Mouse (Mus musculus) heart, embryonic 15.5 days (tissue): ENCODE measurements around the gene Irak1. TPM values are rescaled to one million over a fixed set of nuclear protein-coding genes. Genes with fewer than 3 reads are reported as not detected.
A peak's percentile ranks its signal among the peaks of the same experiment; 100 is the strongest.

ENCODE experiments used
- ATAC-seq: fragments of 200-750 bp; cut with Nextera tagmentation; replicated peaks from 2 replicates; pipeline ENCODE4 v1.8.0; 2017; ENCODE audit warnings: low read depth, moderate TSS enrichment; ENCODE audit not compliant: insufficient number of reproducible peaks, insufficient read depth, low FRiP score
- H3K27ac ChIP-seq: fragments of 300-500 bp; sonication (generic); 2 replicates; pipeline ENCODE4 v1.5.1; 2015; ENCODE audit warnings: mild to moderate bottlenecking, inconsistent platforms
- H3K27me3 ChIP-seq: fragments of 300-500 bp; sonication (generic); 2 replicates; pipeline ENCODE4 v1.6.1; 2015; ENCODE audit warnings: inconsistent platforms
- H3K36me3 ChIP-seq: fragments of 300-500 bp; sonication (generic); 2 replicates; pipeline ENCODE4 v1.6.1; 2015; ENCODE audit warnings: mild to moderate bottlenecking, inconsistent platforms
- H3K4me1 ChIP-seq: fragments of 300-500 bp; sonication (generic); replicated peaks from 2 replicates; pipeline ENCODE4 v1.6.1; 2015; ENCODE audit warnings: inconsistent platforms
- H3K4me2 ChIP-seq: fragments of 300-500 bp; sonication (generic); 2 replicates; pipeline ENCODE4 v1.6.1; 2015; ENCODE audit warnings: inconsistent platforms, mild to moderate bottlenecking, moderate library complexity
- H3K4me3 ChIP-seq: fragments of 300-500 bp; sonication (generic); 2 replicates; pipeline ENCODE4 v1.5.1; 2015; ENCODE audit warnings: mild to moderate bottlenecking, inconsistent platforms
- H3K9ac ChIP-seq: fragments of 300-500 bp; sonication (generic); 2 replicates; pipeline ENCODE4 v1.6.1; 2015; ENCODE audit warnings: mild to moderate bottlenecking, inconsistent platforms
- H3K9me3 ChIP-seq: fragments of 300-500 bp; sonication (generic); replicated peaks from 2 replicates; pipeline ENCODE4 v1.6.1; 2016; ENCODE audit warnings: inconsistent platforms
- WGBS: fragments of 180-500 bp; shearing (Covaris S2); methylation state at CpG from one replicate; pipeline ENCODE4 v1.1.7; 2015; ENCODE audit warnings: mixed read lengths; 5-methylcytosine and 5-hydroxymethylcytosine counted together
- polyA plus RNA-seq: library from polyadenylated mRNA; unstranded; fragments of >200 nt; fragmentation: Nextera tagmentation; extraction: Ambion mirVana; gene quantifications from 2 replicates; pipeline ENCODE4 v1.2.1, GENCODE M21; 2015

Gene Irak1
- 41.4 and 57.9 TPM in 2 replicates for polyA plus RNA-seq

- H3K4me3 ChIP-seq, result peak within 1 kb of the TSS; percentile 71
Observed at GRCm38 (mm10) chrX:74023188-74024049, at the start of gene Irak1. Irak1 (minus strand) TSS chrX:74023918.

DNA sequence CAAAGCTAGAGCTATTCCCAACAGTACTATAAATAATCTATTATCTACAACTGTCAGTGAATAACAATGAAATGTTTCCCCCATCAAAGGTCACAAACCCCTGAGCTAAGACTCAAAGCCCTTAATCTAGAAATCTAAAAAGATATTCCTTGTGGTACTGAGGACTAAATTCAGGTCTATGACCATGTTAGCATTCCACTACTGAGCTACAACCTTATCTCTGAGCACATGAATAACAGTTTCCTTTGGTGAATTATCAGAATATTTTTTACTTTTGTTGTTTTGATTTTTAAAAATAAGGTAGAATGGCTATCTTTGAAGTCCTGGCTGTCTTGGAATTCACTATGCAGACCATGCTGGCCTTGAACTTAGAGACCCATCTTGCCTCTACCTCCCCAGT lies 47.1 kb upstream of the Irak1 start:
- Histone ChIP-seq H3K9me3 (no peaks in the 10 kb centered on the region), H3K4me1 (no peaks in the 10 kb centered on the region), H3K36me3 (no peaks in the 10 kb centered on the region), H3K4me3 (no peak overlapping the region), H3K9ac (no peak overlapping the region), H3K4me2 (no peak overlapping the region), H3K27ac (no peak overlapping the region), H3K27me3 (no peaks in the 10 kb centered on the region)
- ATAC-seq, result no peak

More at GRCm38 (mm10) chrX:74023188-74024049, at the start of gene Irak1:
- Histone ChIP-seq H3K27me3 (no peaks in the 10 kb centered on the region), H3K27ac (peak within 1 kb of the TSS; percentile 83), H3K9ac (peak within 1 kb of the TSS; percentile 71), H3K4me2 (peak within 1 kb of the TSS; percentile 68), H3K36me3 (no peaks in the 10 kb centered on the region), H3K9me3 (no peaks in the 10 kb centered on the region), H3K4me1 (peaks cover 7% of the 10 kb centered on the region)
- WGBS, result 15% methylated on average over 59 of the region's 72 CpGs
- peak; percentile 89 for ATAC-seq

GRCm38 (mm10) chrX:74067891-74068290 lies 44.2 kb upstream of the Irak1 start:
- WGBS, result 54% methylated on average over 9 of the region's 9 CpGs
- 0 out of 2 replicates have a peak, but pooled peaks have one; percentile 50 for ATAC-seq

GRCm38 (mm10) chrX:74045107-74045506 lies 21.4 kb upstream of the Irak1 start:
- H3K27ac ChIP-seq, result no peak overlapping the region
- no peak for ATAC-seq
- no peaks in the 10 kb centered on the region for H3K36me3 ChIP-seq
- H3K4me3 ChIP-seq, result no peak overlapping the region
- no peaks in the 10 kb centered on the region for H3K27me3 ChIP-seq
- H3K4me2 ChIP-seq, result no peak overlapping the region
- no peak overlapping the region for H3K9ac ChIP-seq
- peaks cover 4% of the 10 kb centered on the region for H3K4me1 ChIP-seq
- no peaks in the 10 kb centered on the region for H3K9me3 ChIP-seq
- 19% methylated on average over 1 of the region's 1 CpGs for WGBS

More at GRCm38 (mm10) chrX:74067891-74068290, 44.2 kb upstream of the Irak1 start:
- Histone ChIP-seq H3K9ac (no peak overlapping the region), H3K4me1 (no peaks in the 10 kb centered on the region), H3K36me3 (no peaks in the 10 kb centered on the region), H3K4me3 (no peak overlapping the region), H3K27ac (peak overlapping the region; percentile 37; the same call in 1 of the 2 replicates), H3K27me3 (no peaks in the 10 kb centered on the region), H3K4me2 (no peak overlapping the region), H3K9me3 (no peaks in the 10 kb centered on the region)

DNA sequence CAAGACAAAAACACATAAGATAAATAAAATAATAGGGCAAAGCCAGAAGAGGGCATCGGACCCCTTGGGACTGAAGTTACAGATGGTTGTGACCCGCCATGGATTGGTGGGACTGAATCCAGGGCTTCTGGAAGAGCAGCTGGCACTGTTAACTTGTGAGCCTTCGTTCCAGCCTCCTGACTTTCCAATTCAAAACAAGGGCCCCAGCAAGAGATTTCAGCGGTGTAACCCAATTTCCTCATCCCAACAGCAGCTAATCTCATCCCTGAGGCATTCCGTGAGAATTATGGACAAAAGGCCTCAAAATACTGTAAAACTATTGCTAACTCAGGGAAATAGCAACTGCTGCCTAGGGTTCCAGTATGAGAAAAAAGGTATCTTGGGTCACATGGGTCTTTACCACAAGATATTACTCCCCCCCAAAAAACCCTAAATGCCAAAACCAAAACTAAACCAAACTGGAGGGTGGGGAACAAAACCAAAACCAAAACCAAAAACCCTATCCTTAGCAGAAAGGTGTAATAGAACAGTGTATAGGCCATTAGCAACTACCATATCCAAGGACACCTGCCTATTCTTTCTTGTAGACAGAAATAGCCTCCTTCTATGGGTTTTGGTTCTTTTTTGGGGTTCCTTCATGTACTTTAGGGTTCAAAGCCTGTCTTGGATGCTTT lies 14.1 kb upstream of the Irak1 start:
- H3K27me3 ChIP-seq, result no peaks in the 10 kb centered on the region

GRCm38 (mm10) chrX:74030000-74030399 lies 6.3 kb upstream of the Irak1 start:
- 0 out of 2 replicates have a peak, but pooled peaks cover 3% of the 10 kb centered on the region for H3K27me3 ChIP-seq
- peak overlapping the region; percentile 49; the same call in 1 of the 2 replicates for H3K27ac ChIP-seq
- H3K4me3 ChIP-seq, result no peak overlapping the region
- H3K36me3 ChIP-seq, result no peaks in the 10 kb centered on the region; the same call in 1 of the 2 replicates
- H3K4me2 ChIP-seq, result no peak overlapping the region
- no peak for ATAC-seq
- peaks cover 18% of the 10 kb centered on the region; the same call in 1 of the 2 replicates for H3K4me1 ChIP-seq
- H3K9me3 ChIP-seq, result no peaks in the 10 kb centered on the region
- WGBS, result 38% methylated on average over 1 of the region's 1 CpGs
- H3K9ac ChIP-seq, result no peak overlapping the region

More for the DNA sequence above, 14.1 kb upstream of the Irak1 start:
- Histone ChIP-seq H3K36me3 (peaks cover 8% of the 10 kb centered on the region; the same call in 1 of the 2 replicates), H3K4me2 (no peak overlapping the region), H3K27ac (no peak overlapping the region), H3K4me1 (no peaks in the 10 kb centered on the region), H3K4me3 (no peak overlapping the region), H3K9me3 (no peaks in the 10 kb centered on the region), H3K9ac (no peak overlapping the region)
- no peak for ATAC-seq
- 76% methylated on average over 5 of the region's 5 CpGs for WGBS

DNA sequence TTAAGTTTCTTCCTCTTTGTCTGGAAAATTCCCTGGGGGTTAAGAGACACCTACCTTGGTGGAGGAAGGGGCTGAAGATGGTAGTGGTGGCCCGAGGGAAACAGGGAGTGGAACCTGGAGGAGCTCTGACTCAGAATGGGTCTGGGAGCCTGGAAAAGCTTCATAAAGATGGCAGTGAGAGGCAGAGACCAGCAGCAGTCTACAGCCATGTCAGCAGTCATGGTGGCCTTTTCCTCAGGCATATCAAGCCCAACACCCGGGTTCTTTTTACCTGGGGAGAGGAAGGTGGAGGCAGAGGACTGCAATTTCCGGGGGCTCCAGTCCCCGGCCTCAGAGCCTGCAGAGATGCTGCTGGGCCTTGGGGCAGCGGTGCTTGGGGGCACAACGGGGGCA lies 927 bp downstream of the Irak1 start:
- 26% methylated on average over 6 of the region's 6 CpGs for WGBS
- Histone ChIP-seq H3K4me3 (peak overlapping the region; percentile 71), H3K27ac (peak overlapping the region; percentile 83; the same call in 1 of the 2 replicates), H3K4me1 (peaks cover 7% of the 10 kb centered on the region), H3K36me3 (no peaks in the 10 kb centered on the region), H3K9ac (peak overlapping the region; percentile 71), H3K27me3 (no peaks in the 10 kb centered on the region), H3K9me3 (no peaks in the 10 kb centered on the region), H3K4me2 (peak overlapping the region; percentile 68)
- no peak for ATAC-seq

DNA sequence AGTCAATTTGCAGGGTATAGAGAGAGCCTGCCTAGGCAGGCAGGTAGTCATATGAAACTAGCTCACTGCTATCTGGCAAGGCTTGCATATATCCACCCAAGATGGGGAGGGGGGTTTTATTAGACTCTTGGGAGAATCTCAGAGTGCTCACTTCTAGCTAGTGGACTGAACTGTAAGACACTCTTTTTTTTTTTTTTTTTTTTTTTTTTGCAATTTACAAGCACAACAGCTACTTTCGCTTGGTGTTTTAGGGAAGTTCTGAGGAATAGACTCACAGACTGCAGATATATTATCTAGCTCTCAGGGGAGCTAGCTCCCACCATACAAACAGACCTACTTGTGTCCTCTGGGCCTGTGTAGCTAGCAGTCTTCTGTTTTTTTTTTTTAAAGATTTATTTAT lies 9.1 kb downstream of the Irak1 start:
- H3K9ac ChIP-seq, result no peak overlapping the region
- H3K27ac ChIP-seq, result no peak overlapping the region
- no peaks in the 10 kb centered on the region for H3K9me3 ChIP-seq
- H3K4me1 ChIP-seq, result no peaks in the 10 kb centered on the region
- no peak for ATAC-seq
- H3K4me3 ChIP-seq, result no peak overlapping the region
- no peaks in the 10 kb centered on the region for H3K27me3 ChIP-seq
- H3K4me2 ChIP-seq, result no peak overlapping the region
- 87% methylated on average over 1 of the region's 1 CpGs for WGBS
- peaks cover 10% of the 10 kb centered on the region for H3K36me3 ChIP-seq

GRCm38 (mm10) chrX:74008063-74008462 lies 15.7 kb downstream of the Irak1 start:
- Histone ChIP-seq H3K4me1 (no peaks in the 10 kb centered on the region), H3K4me3 (no peak overlapping the region), H3K36me3 (no peaks in the 10 kb centered on the region), H3K27ac (no peak overlapping the region), H3K9ac (no peak overlapping the region), H3K9me3 (no peaks in the 10 kb centered on the region), H3K4me2 (no peak overlapping the region), H3K27me3 (no peaks in the 10 kb centered on the region)
- 65% methylated on average over 8 of the region's 8 CpGs for WGBS
- no peak for ATAC-seq

DNA sequence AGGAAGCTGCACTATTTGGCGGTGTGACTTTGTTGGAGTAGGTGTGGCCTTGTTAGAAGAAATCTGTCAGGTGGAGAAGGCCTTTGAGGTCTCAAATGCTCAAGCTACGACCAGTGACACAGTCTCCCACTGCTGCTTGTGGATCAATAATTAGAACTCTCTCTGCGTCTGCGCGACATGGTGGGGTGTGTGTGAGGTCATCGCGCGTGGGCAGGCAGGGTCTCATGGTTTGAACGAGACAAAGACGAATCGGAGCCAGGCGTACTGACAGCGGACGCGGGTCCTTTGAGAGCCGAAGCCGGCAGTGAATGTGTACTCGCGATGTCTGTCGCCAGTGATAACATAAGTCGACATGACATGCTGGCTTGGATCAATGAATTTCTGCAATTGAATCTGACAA lies 17.3 kb downstream of the Irak1 start:
- H3K9me3 ChIP-seq, result no peaks in the 10 kb centered on the region

GRCm38 (mm10) chrX:74003644-74004043 lies 20.1 kb downstream of the Irak1 start:
- Histone ChIP-seq H3K4me1 (no peaks in the 10 kb centered on the region), H3K9me3 (no peaks in the 10 kb centered on the region), H3K36me3 (no peaks in the 10 kb centered on the region), H3K4me3 (no peak overlapping the region), H3K9ac (no peak overlapping the region), H3K27ac (no peak overlapping the region), H3K27me3 (no peaks in the 10 kb centered on the region), H3K4me2 (no peak overlapping the region)
- WGBS, result 60% methylated on average over 2 of the region's 2 CpGs
- no peak for ATAC-seq

More for the DNA sequence above, 17.3 kb downstream of the Irak1 start:
- ATAC-seq, result no peak
- 76% methylated on average over 21 of the region's 21 CpGs for WGBS
- Histone ChIP-seq H3K36me3 (no peaks in the 10 kb centered on the region), H3K27ac (no peak overlapping the region), H3K4me1 (no peaks in the 10 kb centered on the region), H3K27me3 (no peaks in the 10 kb centered on the region), H3K4me3 (no peak overlapping the region), H3K9ac (no peak overlapping the region), H3K4me2 (no peak overlapping the region)
